Mouse (Mus musculus) heart, postnatal 4 days (tissue): ENCODE measurements at regions not wholly inside any gene's neighbourhood (a gene's known extent, or its start where the extent isn't known, plus 50 kb on each side); places are given as distances from the start of the nearest gene placed in this dataset.

ENCODE experiments used
- DNase-seq: peaks from one replicate; pipeline ENCODE4 v3.0.0; 2021

- no peak for DNase-seq
Measured at GRCm38 (mm10) chr1:19951680-19952248, 666.1 kb downstream of the Pkhd1 start.

- DNase-seq, result no peak
Measured at GRCm38 (mm10) chr1:19973364-19973763, 644.5 kb downstream of the Pkhd1 start.

GRCm38 (mm10) chr1:19973981-19974380, 643.9 kb downstream of the Pkhd1 start:
- DNase-seq, result no peak

- DNase-seq, result no peak
Measured at GRCm38 (mm10) chr1:19975436-19975835, 642.4 kb downstream of the Pkhd1 start.

- DNase-seq, result no peak
Measured at GRCm38 (mm10) chr1:19981189-19981588, 636.7 kb downstream of the Pkhd1 start.

- no peak for DNase-seq
Measured at GRCm38 (mm10) chr1:19982791-19983190, 635.1 kb downstream of the Pkhd1 start.

- no peak for DNase-seq
Measured at GRCm38 (mm10) chr1:19983504-19983903, 634.4 kb downstream of the Pkhd1 start.

GRCm38 (mm10) chr1:19989921-19990320, 627.9 kb downstream of the Pkhd1 start:
- DNase-seq, result no peak
